Mouse (Mus musculus): ENCODE results near the gene Dip2b. TPM values are rescaled to one million over a fixed set of nuclear protein-coding genes. Genes with fewer than 3 reads are reported as not detected.

The Dip2b gene
- total and polyA plus RNA-seq, 2 experiments = 2.0 to 3.1 TPM

DNA sequence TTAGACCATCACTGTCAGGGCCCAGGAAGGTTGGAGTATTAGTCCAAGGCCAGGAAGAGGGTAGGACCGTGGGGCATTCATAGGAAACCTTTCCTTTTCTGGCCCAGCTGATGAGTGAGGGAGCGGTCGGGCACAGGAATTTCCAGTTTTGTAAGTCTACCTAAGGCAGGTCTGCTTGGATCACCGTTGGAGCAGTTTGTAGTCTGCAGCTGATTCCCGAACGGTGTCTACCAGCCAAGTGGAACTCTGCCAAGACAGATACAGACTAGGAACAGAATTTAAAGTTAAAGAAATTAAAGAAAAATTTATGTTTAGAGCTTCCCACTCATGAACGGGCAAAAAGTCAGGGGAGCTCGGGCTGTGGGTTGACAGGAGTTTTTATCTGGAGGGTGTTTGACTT, 9.0 kb upstream of the Dip2b start:
- H3K36me3 ChIP-seq (ENCODE audit: control insufficient read depth, insufficient read depth, low read length) = no peaks in the 10 kb centered on the region
- H3K79me2 ChIP-seq (ENCODE audit: control insufficient read depth, insufficient read depth, low read length) = no peaks in the 10 kb centered on the region
- H3K4me3 ChIP-seq (ENCODE audit: insufficient read depth, low read depth, low read length) = no peak overlapping the region
- H3K27me3 ChIP-seq (ENCODE audit: control insufficient read depth, insufficient read depth, low read length) = no peaks in the 10 kb centered on the region
- no peak for DNase-seq (ENCODE audit: extremely low read depth, low read depth, low spot score)
- no peak overlapping the region for H3K27ac ChIP-seq (replicated peaks; ENCODE audit: insufficient read depth, low read depth, low read length)
- no peak overlapping the region for H3K9ac ChIP-seq (ENCODE audit: low read depth, low read length)
- 55% methylated on average over 8 of the region's 8 CpGs for WGBS
- TF ChIP-seq POLR2A (IDR thresholded peaks at IDR 0.05; ENCODE audit: extremely low read depth, insufficient read depth, low read length) (no peak), CTCF (IDR thresholded peaks at IDR 0.05; ENCODE audit: low read depth, low read length) (no peak)
- H3K4me1 ChIP-seq (ENCODE audit: control insufficient read depth, insufficient read depth, low read length) = no peaks in the 10 kb centered on the region

DNA sequence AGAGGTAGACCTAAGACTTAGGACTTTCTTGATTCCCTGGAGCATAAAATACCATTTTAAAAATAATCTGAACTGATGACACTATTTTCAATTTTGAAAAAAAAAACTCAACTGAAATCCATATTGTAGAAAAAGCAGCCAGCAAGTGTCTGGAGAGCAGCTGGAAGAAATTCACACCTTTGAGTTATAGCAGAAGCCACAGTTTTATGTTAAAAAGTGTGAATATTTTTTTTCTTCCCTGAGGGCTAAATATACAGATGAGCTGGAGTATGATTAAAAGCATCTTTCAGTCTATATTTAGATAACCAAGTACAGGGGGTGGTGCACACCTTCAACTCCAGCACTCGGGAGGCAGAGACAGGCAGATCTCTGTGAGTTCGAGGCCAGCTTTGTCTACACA, 8.6 kb upstream of the Dip2b start:
- no peaks in the 10 kb centered on the region for H3K27me3 ChIP-seq (ENCODE audit: control insufficient read depth, insufficient read depth, low read length)
- no peak for DNase-seq (ENCODE audit: extremely low read depth, low read depth, low spot score)
- no peak for TF ChIP-seq CTCF (IDR thresholded peaks at IDR 0.05; ENCODE audit: low read depth, low read length)
- no peak for TF ChIP-seq POLR2A (IDR thresholded peaks at IDR 0.05; ENCODE audit: extremely low read depth, insufficient read depth, low read length)
- H3K27ac ChIP-seq (replicated peaks; ENCODE audit: insufficient read depth, low read depth, low read length) = no peak overlapping the region
- H3K9ac ChIP-seq (ENCODE audit: low read depth, low read length) = no peak overlapping the region
- no peaks in the 10 kb centered on the region for H3K79me2 ChIP-seq (ENCODE audit: control insufficient read depth, insufficient read depth, low read length)
- 99% methylated on average over 2 of the region's 2 CpGs for WGBS
- H3K4me1 ChIP-seq (ENCODE audit: control insufficient read depth, insufficient read depth, low read length) = no peaks in the 10 kb centered on the region
- no peaks in the 10 kb centered on the region for H3K36me3 ChIP-seq (ENCODE audit: control insufficient read depth, insufficient read depth, low read length)
- H3K4me3 ChIP-seq (ENCODE audit: insufficient read depth, low read depth, low read length) = no peak overlapping the region

DNA sequence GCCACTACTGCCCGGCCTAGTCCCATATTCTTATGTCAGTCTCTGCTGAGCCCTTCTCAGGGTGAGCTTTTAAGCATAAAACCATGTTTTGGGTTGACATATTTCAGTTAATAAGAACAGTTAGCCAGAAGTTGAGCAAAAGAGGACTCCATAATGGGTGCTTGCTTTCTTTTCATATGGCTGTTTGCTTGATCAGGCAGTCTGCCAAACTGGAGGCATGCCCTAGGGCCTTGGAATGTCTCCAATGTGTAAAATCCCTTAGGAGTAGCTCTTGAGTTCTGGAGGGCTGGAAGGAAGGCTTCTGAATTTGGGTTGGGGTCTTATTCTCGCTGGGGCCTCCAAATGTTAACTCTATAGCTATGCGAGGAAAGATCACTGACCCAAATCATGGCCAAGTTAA, 5.9 kb upstream of the Dip2b start:
- DNase-seq (ENCODE audit: extremely low read depth, low read depth, low spot score) = no peak
- Histone ChIP-seq H3K4me1 (ENCODE audit: control insufficient read depth, insufficient read depth, low read length) (no peaks in the 10 kb centered on the region), H3K27me3 (ENCODE audit: control insufficient read depth, insufficient read depth, low read length) (no peaks in the 10 kb centered on the region), H3K36me3 (ENCODE audit: control insufficient read depth, insufficient read depth, low read length) (no peaks in the 10 kb centered on the region), H3K4me3 (ENCODE audit: insufficient read depth, low read depth, low read length) (no peak overlapping the region), H3K27ac (replicated peaks; ENCODE audit: insufficient read depth, low read depth, low read length) (no peak overlapping the region), H3K9ac (ENCODE audit: low read depth, low read length) (no peak overlapping the region), H3K79me2 (ENCODE audit: control insufficient read depth, insufficient read depth, low read length) (no peaks in the 10 kb centered on the region)
- WGBS = 92% methylated on average over 3 of the region's 3 CpGs
- TF ChIP-seq POLR2A (IDR thresholded peaks at IDR 0.05; ENCODE audit: extremely low read depth, insufficient read depth, low read length) (no peak), CTCF (IDR thresholded peaks at IDR 0.05; ENCODE audit: low read depth, low read length) (no peak)

DNA sequence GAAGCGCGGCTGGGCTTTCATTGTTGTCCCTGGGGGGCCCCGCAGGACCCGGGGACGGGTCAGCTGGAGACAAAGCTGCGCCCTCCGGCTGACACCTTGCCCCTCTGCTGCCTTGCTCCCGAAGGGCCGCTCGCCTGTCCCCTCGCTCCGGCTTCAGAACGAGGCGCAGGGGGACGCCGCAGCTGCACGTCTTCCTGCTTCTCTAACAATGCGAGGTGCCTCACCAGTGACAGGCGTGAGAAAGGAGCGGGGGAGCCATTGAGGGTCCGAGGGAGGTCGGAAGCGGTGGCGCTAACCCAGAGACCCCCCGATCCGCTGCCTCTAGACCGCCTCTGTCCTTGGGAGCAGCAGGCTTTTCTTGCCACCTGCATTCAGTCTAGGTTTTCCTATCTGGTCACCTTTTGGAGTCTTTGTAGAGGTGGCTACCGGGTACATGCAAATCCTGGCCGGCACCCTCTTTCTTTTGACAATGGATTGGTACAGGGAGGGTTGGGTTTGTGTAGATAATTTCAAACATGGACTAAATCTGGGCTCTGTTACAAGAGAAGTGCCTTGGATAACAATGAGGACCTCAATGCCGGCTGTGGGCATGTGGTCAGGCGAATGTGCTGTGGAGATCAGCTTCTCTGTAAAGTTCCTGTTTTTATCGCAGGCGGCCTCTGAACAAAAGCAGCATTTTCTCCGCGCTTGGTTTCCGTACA, 687 bp downstream of the Dip2b start:
- Histone ChIP-seq H3K9ac (ENCODE audit: low read depth, low read length) (peak overlapping the region; percentile 98), H3K36me3 (ENCODE audit: control insufficient read depth, insufficient read depth, low read length) (no peaks in the 10 kb centered on the region), H3K4me3 (ENCODE audit: insufficient read depth, low read depth, low read length) (peak overlapping the region; percentile 94), H3K27ac (replicated peaks; ENCODE audit: insufficient read depth, low read depth, low read length) (peak overlapping the region; percentile 82), H3K79me2 (ENCODE audit: control insufficient read depth, insufficient read depth, low read length) (peaks cover 18% of the 10 kb centered on the region), H3K27me3 (ENCODE audit: control insufficient read depth, insufficient read depth, low read length) (no peaks in the 10 kb centered on the region), H3K4me1 (ENCODE audit: control insufficient read depth, insufficient read depth, low read length) (peaks cover 5% of the 10 kb centered on the region)
- under 1% methylated on average over 34 of the region's 36 CpGs for WGBS
- peak; percentile 40 for DNase-seq (ENCODE audit: extremely low read depth, low read depth, low spot score)
- no peak for TF ChIP-seq POLR2A (IDR thresholded peaks at IDR 0.05; ENCODE audit: extremely low read depth, insufficient read depth, low read length)
- no peak for TF ChIP-seq CTCF (IDR thresholded peaks at IDR 0.05; ENCODE audit: low read depth, low read length)

DNA sequence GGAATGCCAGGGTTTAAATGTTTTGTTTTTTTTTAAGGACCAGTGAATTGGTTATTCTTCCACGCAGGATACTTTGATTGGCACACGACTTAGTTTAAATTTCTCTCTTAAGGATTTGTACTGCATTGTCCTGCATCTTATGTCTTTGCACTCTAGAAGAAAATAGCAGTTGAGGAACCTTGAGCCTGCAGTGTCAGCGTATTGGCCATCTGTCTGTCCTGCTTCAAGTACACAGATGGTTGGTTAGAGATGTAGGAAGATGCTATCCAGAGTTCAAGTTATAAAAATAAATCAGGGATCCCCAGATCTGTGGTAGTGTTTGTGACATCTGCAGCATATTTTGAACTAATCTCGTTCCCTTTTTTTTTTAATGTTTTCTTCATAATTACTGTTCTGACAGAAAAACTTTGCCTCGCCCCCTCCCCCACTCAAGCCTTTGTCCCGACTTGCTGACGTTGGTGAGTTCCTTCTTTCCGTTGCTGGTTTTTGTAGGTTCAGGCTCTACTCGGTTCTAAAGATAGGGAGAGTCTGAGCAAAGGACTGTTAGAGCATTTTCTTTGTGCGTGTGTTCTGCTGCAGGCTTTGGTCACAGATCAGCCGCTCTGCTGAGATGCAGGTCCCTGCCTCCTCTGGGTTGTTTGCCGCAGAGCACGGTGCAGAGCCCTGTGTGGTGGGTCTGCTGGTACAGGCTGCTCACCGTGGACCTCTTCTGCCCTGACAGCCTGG, 2.2 kb downstream of the Dip2b start:
- Histone ChIP-seq H3K4me3 (ENCODE audit: insufficient read depth, low read depth, low read length) (no peak overlapping the region), H3K27me3 (ENCODE audit: control insufficient read depth, insufficient read depth, low read length) (no peaks in the 10 kb centered on the region), H3K27ac (replicated peaks; ENCODE audit: insufficient read depth, low read depth, low read length) (no peak overlapping the region), H3K79me2 (ENCODE audit: control insufficient read depth, insufficient read depth, low read length) (peaks cover 28% of the 10 kb centered on the region), H3K4me1 (ENCODE audit: control insufficient read depth, insufficient read depth, low read length) (peaks cover 5% of the 10 kb centered on the region), H3K9ac (ENCODE audit: low read depth, low read length) (no peak overlapping the region), H3K36me3 (ENCODE audit: control insufficient read depth, insufficient read depth, low read length) (no peaks in the 10 kb centered on the region)
- WGBS = 53% methylated on average over 14 of the region's 14 CpGs
- TF ChIP-seq CTCF (IDR thresholded peaks at IDR 0.05; ENCODE audit: low read depth, low read length) (no peak), POLR2A (IDR thresholded peaks at IDR 0.05; ENCODE audit: extremely low read depth, insufficient read depth, low read length) (no peak)
- peak; percentile 34 for DNase-seq (ENCODE audit: extremely low read depth, low read depth, low spot score)
